Mouse (Mus musculus) 3134 (cell line): Measurements from ENCODE around the gene Plch2.

ENCODE experiments used
- DNase-seq: peaks from one replicate; pipeline ENCODE4 v3.0.0-alpha.2; 2011; ENCODE audit warnings: low spot score; ENCODE audit not compliant: insufficient read length; ENCODE audit errors: extremely low read depth

Plch2 gene

GRCm38 (mm10) chr4:154937746-154938145 lies 118.8 kb downstream of the Plch2 start:
- DNase-seq = no peak

GRCm38 (mm10) chr4:154936542-154937255 lies 119.9 kb downstream of the Plch2 start:
- DNase-seq = no peak

GRCm38 (mm10) chr4:154935788-154936187 lies 120.8 kb downstream of the Plch2 start:
- DNase-seq = no peak

- DNase-seq = no peak
Measured at GRCm38 (mm10) chr4:154934800-154935199, 121.8 kb downstream of the Plch2 start.

- no peak for DNase-seq
Measured at GRCm38 (mm10) chr4:154933306-154933907, 123.2 kb downstream of the Plch2 start.
